10 mouse cellular contexts compared by ENCODE assay signal in genomic region chr2:122533378-122533777, GRCm38 (mm10). TPM values are rescaled to one million over a fixed set of nuclear protein-coding genes. Genes with fewer than 3 reads are reported as not detected.
DNase-seq lines count a peak whose midpoint lies in the region; ATAC-seq and TF ChIP-seq lines count a peak whose summit lies in the region.
"Had no signal": no experiment of that assay in that cellular context is flagged by ENCODE, and none has a peak within 500 bp of the region (broad histone marks: within the 10 kb centered on the region; RNA-seq: fewer than 3 reads in every experiment).

No protein-coding gene starts in this region.

- H3K27ac ChIP-seq in hindbrain, embryonic 14.5 days: no peak overlapping the region
- H3K27ac ChIP-seq in hindbrain, postnatal 0 days: no peak overlapping the region
- H3K27ac ChIP-seq in left cerebral cortex, adult 2 months: no peak overlapping the region
- H3K27ac ChIP-seq: midbrain, embryonic 12.5 days had no signal

- H3K4me3 ChIP-seq in hindbrain, embryonic 14.5 days (replicated peaks; ENCODE audit: low read length): no peak overlapping the region
- H3K4me3 ChIP-seq in hindbrain, postnatal 0 days (ENCODE audit: low read length): no peak overlapping the region
- no peak overlapping the region for H3K4me3 ChIP-seq in left cerebral cortex, adult 2 months
- H3K4me3 ChIP-seq: midbrain, embryonic 12.5 days had no signal

- H3K9ac ChIP-seq in hindbrain, embryonic 14.5 days: no peak overlapping the region
- H3K9ac ChIP-seq in hindbrain, postnatal 0 days (replicated peaks; ENCODE audit: low read length): no peak overlapping the region
- H3K9ac ChIP-seq: midbrain, embryonic 12.5 days had no signal

- no peaks in the 10 kb centered on the region for H3K4me1 ChIP-seq in hindbrain, embryonic 14.5 days (replicated peaks; ENCODE audit: control insufficient read depth, insufficient read depth, low read length)
- H3K4me1 ChIP-seq in hindbrain, postnatal 0 days (ENCODE audit: insufficient read depth, low read length): no peaks in the 10 kb centered on the region; the same call in 1 of the 2 replicates
- H3K4me1 ChIP-seq: midbrain, embryonic 12.5 days had no signal

- no peak overlapping the region for H3K4me2 ChIP-seq in hindbrain, embryonic 14.5 days (replicated peaks)
- no peak overlapping the region for H3K4me2 ChIP-seq in hindbrain, postnatal 0 days (ENCODE audit: low read depth, low read length)
- H3K4me2 ChIP-seq: midbrain, embryonic 12.5 days had no signal

- no peak for DNase-seq in hindbrain, embryonic 14.5 days (ENCODE audit: low spot score)
- no peak for DNase-seq in hindbrain, postnatal 0 days (ENCODE audit: low spot score)
- peak; percentile 4 to 11 for DNase-seq in adrenal gland, postnatal 36 days
- DNase-seq in frontal cortex, postnatal 36 days (ENCODE audit: low spot score in 2 of 2): peak; percentile 37 to 54
- DNase-seq in left cerebral cortex, adult 2 months (ENCODE audit: extremely low spot score in 1 of 2, low spot score in 2 of 2): peak; percentile 22 to 32
- no peak for DNase-seq in spleen, adult 12 weeks (ENCODE audit: low spot score)
- no peak for DNase-seq in Muller cell, postnatal 12 days (ENCODE audit: inconsistent ontology term)
- DNase-seq: cerebellum, adult 9-10 months; spleen, adult 18-20 months had no signal

- intact Hi-C loops in left cerebral cortex, adult 2 months (cut with DNase I): no loop called here

- TF ChIP-seq CTCF in hindbrain, postnatal 0 days (IDR thresholded peaks at IDR 0.05; ENCODE audit: low read depth): no peak
- no peak for TF ChIP-seq CTCF in left cerebral cortex, adult 2 months (IDR thresholded peaks at IDR 0.05)

- 88% methylated on average over 2 of the region's 2 CpGs for WGBS in hindbrain, embryonic 14.5 days
- WGBS in hindbrain, postnatal 0 days: 64% methylated on average over 2 of the region's 2 CpGs

- no peaks in the 10 kb centered on the region for H3K36me3 ChIP-seq in hindbrain, embryonic 14.5 days (replicated peaks; ENCODE audit: control insufficient read depth, insufficient read depth)
- no peaks in the 10 kb centered on the region for H3K36me3 ChIP-seq in hindbrain, postnatal 0 days (ENCODE audit: insufficient read depth, low read length)
- H3K36me3 ChIP-seq: midbrain, embryonic 12.5 days had no signal

- no peaks in the 10 kb centered on the region for H3K27me3 ChIP-seq in hindbrain, embryonic 14.5 days (ENCODE audit: control insufficient read depth, insufficient read depth, low read length)
- no peaks in the 10 kb centered on the region for H3K27me3 ChIP-seq in hindbrain, postnatal 0 days (ENCODE audit: insufficient read depth, low read length)
- H3K27me3 ChIP-seq: midbrain, embryonic 12.5 days had no signal

- no peaks in the 10 kb centered on the region for H3K9me3 ChIP-seq in hindbrain, embryonic 14.5 days (ENCODE audit: control insufficient read depth, low read length)
- no peaks in the 10 kb centered on the region for H3K9me3 ChIP-seq in hindbrain, postnatal 0 days (ENCODE audit: low read length)
- H3K9me3 ChIP-seq: midbrain, embryonic 12.5 days had no signal

- peak; percentile 31; the same call in 1 of the 2 replicates for ATAC-seq in hindbrain, embryonic 14.5 days (ENCODE audit: low FRiP score)
- no peak for ATAC-seq in hindbrain, postnatal 0 days

RNA-seq across cellular contexts. Expression of gene Gm14085, which starts 48.6 kb away (rescaled TPM):
- polyA plus RNA-seq in hindbrain, embryonic 14.5 days (2014; fragmentation: Nextera tagmentation; extraction: Ambion mirVana): not detected in 2 replicates
- not detected in 2 replicates for total RNA-seq in hindbrain, postnatal 0 days (2014; rRNA removed)
- polyA plus RNA-seq in hindbrain, postnatal 0 days (2015; fragmentation: Nextera tagmentation; extraction: Ambion mirVana): not detected in 2 replicates
- total RNA-seq in adrenal gland, postnatal 36 days (2021): under 1 TPM in 1 of 2 experiments, not detected in 1; 0.10 TPM
- not detected for total RNA-seq in left cerebral cortex, adult 2 months (2021)
- polyA plus RNA-seq: midbrain, embryonic 12.5 days had no signal

Comparison
In these comparisons a context has a peak if more than half of its experiments do, and no peak if none do; other contexts are left out.
1. DNase-seq: peak in adrenal gland, postnatal 36 days (2 of 2), frontal cortex, postnatal 36 days (2 of 2) and left cerebral cortex, adult 2 months (2 of 2); none in hindbrain, embryonic 14.5 days (single experiment), hindbrain, postnatal 0 days (single experiment), spleen, adult 12 weeks (single experiment) and Muller cell, postnatal 12 days (single experiment).